Mouse (Mus musculus) testis, adult 2 months (tissue): ENCODE data around the gene Spdye4c.

ENCODE experiments used
- CTCF ChIP-seq: fragments of 200-500 bp; IDR thresholded peaks from 2 replicates; pipeline ENCODE4 v1.5.1; 2012; ENCODE audit warnings: low read depth, mild to moderate bottlenecking, inconsistent platforms, low read length, moderate library complexity; ENCODE audit not compliant: control insufficient read depth, insufficient read depth, insufficient replicate concordance
- POLR2A ChIP-seq: fragments of 200-500 bp; IDR thresholded peaks from 2 replicates; pipeline ENCODE4 v1.6.1; 2012; ENCODE audit warnings: low read depth, mild to moderate bottlenecking, inconsistent platforms, low read length, moderate library complexity; ENCODE audit not compliant: control insufficient read depth

GRCm38 (mm10) chr2:128572726-128573624, 18.0 kb upstream of the Spdye4c start:
- TF ChIP-seq POLR2A = no peak
- TF ChIP-seq CTCF = peak; percentile 16; the same call in 1 of the 2 replicates
